Mouse (Mus musculus): ENCODE measurements around the gene Gm19345.

Gene Gm19345

GRCm38 (mm10) chr7:19829694-19830093, 22.1 kb upstream of the Gm19345 start:
- no peak for DNase-seq (ENCODE audit: low spot score in 2 of 2)

- DNase-seq (ENCODE audit: low spot score in 2 of 2): no peak
Measured at GRCm38 (mm10) chr7:19830682-19831156, 21.1 kb upstream of the Gm19345 start.

- no peak for DNase-seq (ENCODE audit: low spot score in 2 of 2)
Measured at GRCm38 (mm10) chr7:19831837-19832236, 20.0 kb upstream of the Gm19345 start.

DNA sequence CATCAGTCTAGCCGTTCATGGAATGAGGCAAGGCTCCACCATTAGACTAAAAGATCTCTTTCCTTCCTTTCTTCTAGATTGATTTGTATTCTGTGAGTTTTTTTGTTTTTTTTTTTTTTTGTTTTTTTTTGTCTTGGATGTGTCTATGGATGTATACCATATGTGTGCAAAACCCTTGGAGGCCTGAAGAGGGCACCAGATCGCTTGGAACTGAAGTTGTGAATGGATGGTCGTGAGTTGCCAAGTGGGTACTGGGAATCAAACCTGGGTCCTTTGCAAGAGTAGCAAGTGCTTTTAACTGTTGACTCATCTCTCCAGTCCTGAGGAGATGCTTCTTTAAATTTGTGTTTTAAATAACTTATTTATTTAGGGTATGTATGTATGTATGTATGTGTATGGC, 17.7 kb upstream of the Gm19345 start:
- DNase-seq (ENCODE audit: low spot score in 2 of 2): no peak

DNA sequence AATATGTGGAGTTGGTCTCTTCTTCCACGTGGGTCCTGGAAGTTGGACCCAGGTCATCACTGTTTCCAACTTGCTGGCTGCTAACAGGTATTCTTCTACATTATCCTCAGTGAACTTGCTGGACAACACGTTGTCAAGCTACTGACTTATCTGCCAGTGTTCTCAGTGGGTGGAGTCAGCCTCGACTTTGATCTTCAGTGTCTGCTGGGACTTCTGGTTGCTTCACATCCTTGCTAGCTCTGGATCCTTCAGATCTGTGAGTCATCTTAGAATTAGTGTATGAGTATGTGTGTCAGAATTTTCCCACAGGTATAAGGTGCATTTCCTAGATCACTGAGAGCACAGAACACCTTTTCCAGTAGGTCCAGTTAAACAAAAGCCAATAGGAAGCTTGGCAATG, 15.0 kb upstream of the Gm19345 start:
- no peak for DNase-seq (ENCODE audit: low spot score in 2 of 2)

GRCm38 (mm10) chr7:19840371-19840770, 11.4 kb upstream of the Gm19345 start:
- no peak for DNase-seq (ENCODE audit: low spot score in 2 of 2)

DNA sequence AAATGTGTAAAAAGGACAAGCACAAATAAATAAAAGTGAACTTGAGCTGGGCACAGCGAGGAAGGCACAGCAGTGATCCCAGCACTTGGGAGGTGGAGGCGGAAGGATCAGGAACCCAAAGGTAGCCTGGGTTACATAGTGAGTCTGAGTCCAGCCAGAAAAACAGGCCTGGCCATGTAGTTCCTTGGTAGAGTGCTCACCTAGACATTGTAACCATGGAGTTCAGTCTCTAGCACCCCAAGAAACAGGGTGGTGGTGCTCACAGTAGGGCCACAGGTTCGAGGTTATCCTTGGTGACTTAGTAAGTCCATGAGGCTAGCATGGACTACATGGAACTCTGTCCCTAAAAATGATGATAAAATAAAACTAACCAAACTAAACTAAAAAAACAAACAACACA, 10.9 kb upstream of the Gm19345 start:
- no peak for DNase-seq (ENCODE audit: low spot score in 2 of 2)

GRCm38 (mm10) chr7:19841686-19842413, 10.0 kb upstream of the Gm19345 start:
- no peak for DNase-seq (ENCODE audit: low spot score in 2 of 2)

DNA sequence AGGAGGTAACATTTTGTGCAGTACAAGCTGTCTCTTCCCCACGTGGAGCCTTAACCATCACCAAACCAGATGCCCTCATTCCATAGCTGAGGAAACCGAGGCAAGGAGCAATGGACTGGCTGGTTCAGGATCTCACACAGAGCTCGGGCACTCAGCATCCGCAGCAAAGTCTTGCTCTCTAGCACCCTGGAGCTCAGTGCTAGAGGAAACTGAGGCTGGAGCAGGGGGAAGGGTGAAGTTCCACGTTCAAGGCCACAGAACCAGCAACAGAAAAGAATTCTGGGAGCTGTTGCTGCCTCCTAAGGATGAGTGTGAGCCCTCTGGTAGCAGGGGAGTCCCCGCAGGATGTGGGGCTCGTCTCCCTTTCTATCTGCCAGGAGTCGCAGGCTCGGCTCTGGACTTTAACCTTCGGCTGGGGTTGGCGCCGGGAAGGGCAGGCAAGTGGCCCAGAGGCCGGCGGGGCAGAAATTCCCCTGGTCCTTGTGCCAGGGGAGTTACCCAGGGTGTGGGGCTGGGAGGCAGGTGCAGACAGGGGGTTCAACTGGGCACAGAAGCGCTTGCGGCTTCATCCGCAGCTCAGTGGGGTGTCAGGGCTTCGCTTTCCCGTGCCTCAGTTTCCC, 8.8 kb upstream of the Gm19345 start:
- no peak for DNase-seq (ENCODE audit: low spot score in 2 of 2)

DNA sequence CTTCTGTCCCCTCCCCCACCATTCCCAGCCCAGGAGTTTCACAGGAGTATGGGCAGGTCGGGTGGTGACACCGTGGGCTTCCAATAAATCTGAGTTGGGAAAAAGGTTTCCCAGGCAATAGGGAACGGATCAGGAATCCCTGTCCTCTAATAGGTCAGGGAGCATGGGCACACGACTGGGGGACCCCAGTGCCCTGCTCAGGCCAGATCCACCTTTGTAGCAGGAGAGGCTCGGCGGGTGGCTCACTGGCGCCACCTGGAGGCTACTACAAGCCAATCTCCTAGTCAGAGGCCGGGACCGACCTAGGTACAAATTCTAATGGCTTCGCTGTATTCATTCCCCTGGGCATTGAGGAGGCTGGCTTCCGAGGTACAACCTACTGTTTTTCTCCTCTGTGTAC, 8.2 kb upstream of the Gm19345 start:
- peak; percentile 55 to 63 for DNase-seq (ENCODE audit: low spot score in 2 of 2)

DNA sequence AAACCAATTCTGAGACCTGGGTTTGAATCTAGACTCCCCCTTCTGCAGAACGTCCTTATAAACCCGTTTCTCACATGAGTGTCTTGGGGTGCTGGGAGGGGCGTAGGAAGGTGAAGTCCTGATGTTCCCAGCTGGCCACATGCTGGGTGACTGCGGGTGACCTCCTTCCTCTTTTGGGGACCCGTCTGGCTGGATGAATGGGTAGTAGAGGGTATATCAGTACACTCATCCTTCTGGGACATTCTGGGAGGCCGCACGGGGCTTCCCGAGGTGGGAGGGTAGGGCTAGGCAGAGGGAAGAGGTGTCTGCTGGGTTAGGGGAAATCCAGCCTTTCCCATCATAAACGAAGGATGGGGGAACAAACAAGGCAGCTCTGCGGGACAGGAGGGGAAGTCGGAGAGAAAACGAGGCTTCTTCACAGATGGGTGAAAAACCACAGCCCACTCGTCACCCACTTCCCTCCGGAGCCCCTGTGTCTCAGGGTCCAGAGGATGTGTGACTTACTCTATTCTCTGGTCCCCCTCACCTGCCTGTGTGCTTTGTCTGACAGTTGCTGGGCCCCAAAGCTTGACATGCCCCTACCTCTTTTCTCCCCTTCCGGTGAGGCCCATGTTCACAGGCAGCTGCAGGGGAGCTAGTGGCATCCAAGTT, 7.2 kb upstream of the Gm19345 start:
- DNase-seq (ENCODE audit: low spot score in 2 of 2): no peak

DNA sequence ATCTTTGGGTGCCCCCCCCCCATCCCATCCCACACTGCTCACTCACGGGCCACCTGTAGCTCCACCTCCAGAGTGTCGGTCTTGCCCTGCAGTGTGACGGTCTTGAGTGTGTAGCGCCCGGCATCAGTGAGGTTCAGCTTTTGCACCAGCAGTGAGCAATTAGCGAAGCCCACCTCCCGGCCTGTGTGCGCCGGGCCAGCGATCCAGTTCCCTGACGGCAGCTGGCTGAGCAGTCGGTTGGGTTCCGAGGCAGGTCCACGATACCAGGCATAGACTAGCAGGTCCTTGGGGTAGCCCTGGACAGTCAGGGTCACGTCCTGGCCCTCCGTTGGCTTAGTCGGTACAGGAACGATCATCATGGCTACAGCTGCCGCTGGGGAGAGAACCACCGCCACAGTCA, 1.7 kb downstream of the Gm19345 start:
- DNase-seq (ENCODE audit: low spot score in 2 of 2): no peak

GRCm38 (mm10) chr7:19855663-19856062, 3.9 kb downstream of the Gm19345 start:
- no peak for DNase-seq (ENCODE audit: low spot score in 2 of 2)

DNA sequence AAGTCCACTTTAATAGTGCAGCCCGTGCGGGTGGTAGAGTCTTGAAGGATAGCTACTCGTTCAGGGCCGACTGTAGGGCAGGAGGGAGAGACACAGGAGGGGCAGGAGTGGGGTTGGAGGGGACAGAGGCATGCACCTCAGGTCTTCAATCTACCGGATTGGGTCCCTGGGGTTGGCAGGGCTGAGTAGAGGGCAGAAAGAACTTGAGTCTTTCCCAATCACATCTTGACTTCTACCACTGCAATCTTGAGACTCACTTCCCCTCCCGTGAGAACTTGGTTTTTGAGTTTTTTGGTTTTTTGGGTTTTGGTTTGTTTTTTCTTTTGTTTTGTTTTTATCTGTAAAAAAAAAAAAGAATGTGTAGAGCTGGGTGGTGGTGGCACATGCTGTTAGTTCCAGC, 4.5 kb downstream of the Gm19345 start:
- no peak for DNase-seq (ENCODE audit: low spot score in 2 of 2)

- no peak for DNase-seq (ENCODE audit: low spot score in 2 of 2)
Measured at GRCm38 (mm10) chr7:19859740-19860139, 7.9 kb downstream of the Gm19345 start.

DNA sequence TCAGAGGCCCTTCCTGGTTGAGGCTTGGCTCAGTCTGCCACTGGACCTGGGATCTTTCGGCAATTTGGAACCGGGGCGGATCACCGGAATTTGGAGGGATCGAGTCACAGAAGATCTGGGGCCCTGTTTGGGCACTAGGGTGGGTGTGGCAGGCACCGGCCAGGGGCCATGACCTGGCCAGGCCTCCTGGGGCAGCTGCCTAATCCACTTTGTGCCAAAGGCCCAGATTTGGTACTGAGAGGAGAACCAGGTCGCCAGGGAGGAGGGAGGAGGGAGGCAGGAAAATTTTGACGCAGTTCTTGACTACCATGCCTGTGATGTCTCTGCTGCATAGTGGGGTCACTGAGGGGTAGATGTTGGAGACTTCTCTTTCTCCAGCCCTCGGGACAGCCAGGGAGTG, 9.4 kb downstream of the Gm19345 start, which contains the start of gene Ceacam16:
Ceacam16 (minus strand) TSS at position 101 of the 400 bp plus-strand sequence.
- DNase-seq (ENCODE audit: low spot score in 2 of 2): no peak

DNA sequence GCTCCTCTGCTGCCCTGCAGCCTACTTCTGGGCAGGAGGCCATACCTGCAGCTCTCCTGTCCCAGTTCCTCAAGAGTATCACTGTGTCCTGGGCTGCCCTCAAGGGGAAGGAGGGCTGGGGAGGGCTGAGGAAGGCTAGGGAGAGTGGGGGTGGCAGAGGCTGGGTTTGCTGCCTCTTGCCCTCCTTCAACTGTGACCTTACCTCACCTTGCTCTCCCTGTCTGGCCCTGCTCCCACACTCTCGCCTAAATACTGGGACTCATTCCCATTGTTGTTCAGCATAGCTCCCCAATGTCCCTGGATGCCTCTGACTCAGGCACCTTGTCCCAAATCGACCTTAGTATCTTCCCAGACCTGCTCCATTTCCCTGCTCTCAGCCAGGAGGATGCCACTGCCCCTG, 12.4 kb downstream of the Gm19345 start:
- no peak for DNase-seq (ENCODE audit: low spot score in 2 of 2)

DNA sequence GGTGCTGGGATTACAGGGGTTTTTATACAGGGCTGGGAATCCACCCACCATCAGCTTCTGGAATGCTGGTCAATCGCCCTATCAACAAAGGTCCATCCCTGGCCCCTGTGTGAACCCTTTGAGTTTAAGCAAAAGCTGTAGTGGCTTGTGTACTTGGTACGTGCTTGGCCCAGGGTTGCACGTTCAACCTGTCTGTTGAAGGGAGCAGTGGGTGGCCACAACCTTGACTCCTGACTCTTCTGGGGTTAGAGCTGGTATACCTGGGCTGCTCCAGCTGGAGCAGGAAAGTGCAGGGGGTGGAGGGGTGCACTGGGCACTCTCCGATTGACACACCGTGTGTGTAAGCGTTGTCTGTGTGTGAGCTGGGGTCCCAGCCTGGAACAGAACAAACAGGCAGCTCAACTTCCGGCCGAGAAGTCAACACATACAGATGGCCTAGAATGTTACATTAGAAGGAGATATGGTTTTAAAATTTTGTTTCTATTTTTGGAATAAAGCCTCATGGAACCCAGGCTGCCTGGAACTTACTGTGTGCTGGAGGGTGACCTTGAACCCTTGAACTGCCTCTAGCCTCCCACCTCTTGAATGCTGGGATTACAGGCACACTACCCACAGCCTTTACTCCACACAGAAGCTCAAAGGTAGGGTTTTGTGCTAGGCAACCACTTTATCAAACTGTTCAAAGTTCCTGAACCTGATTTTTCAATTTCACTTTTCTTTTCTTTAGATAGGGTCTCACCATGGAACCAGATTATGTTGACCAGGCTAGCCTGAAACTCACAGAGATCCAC, 13.6 kb downstream of the Gm19345 start:
- DNase-seq (ENCODE audit: low spot score in 2 of 2): no peak

- no peak for DNase-seq (ENCODE audit: low spot score in 2 of 2)
Measured at GRCm38 (mm10) chr7:19866490-19866889, 14.7 kb downstream of the Gm19345 start.

- DNase-seq (ENCODE audit: low spot score in 2 of 2): no peak
Measured at GRCm38 (mm10) chr7:19867751-19868399, 16.1 kb downstream of the Gm19345 start.

DNA sequence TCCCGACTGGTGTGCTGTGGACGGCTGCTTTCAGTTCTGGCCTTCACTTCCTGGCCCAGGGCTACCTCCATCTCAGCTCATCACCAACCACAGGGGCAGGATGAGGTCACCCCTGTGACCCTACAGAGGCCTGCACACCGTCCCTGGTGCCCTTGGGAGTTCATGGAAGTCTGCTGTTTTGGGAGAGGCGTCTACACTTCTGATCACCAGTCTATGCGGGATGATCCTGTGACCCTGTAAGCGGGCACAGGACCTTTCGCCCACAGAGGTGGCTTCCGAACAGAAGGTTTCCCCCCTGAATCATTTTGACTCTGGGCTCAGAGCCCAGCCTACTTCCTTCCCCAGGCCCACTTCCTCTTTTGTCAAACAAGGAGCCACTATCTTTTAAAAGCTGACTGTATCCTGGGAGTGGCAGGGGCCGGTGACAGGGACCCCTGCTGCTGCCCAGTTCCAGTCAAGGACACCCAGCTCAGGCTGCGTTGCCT, 19.4 kb downstream of the Gm19345 start:
- no peak for DNase-seq (ENCODE audit: low spot score in 2 of 2)
